Mouse (Mus musculus) cerebellum, postnatal 25 days (tissue): ENCODE data around the gene Ppp6r2.
A peak's percentile ranks its signal among the peaks of the same experiment; 100 is the strongest.

Experiments
- DNase-seq, 2 experiments: peaks; one replicate each; pipeline ENCODE4 v3.0.0; 2021; ENCODE audit warnings: mixed read lengths in 2 of 2

Gene Ppp6r2

GRCm38 (mm10) chr15:89210915-89211715 lies at the start of gene Ppp6r2:
Ppp6r2 (plus strand) TSS chr15:89211553.
- peak; percentile 90 to 95 for DNase-seq

GRCm38 (mm10) chr15:89165478-89165877 lies 45.9 kb upstream of the Ppp6r2 start:
- no peak for DNase-seq

- DNase-seq: peak; percentile 69 to 70
Measured at GRCm38 (mm10) chr15:89168922-89169321, 42.4 kb upstream of the Ppp6r2 start.

- peak; percentile 82 to 87 for DNase-seq
Measured at GRCm38 (mm10) chr15:89169431-89169830, 41.9 kb upstream of the Ppp6r2 start.

- DNase-seq: peak in 1 of 2 experiments; percentile 54
Measured at GRCm38 (mm10) chr15:89170102-89170501, 41.3 kb upstream of the Ppp6r2 start.

- peak in 1 of 2 experiments; percentile 27 for DNase-seq
Measured at GRCm38 (mm10) chr15:89171526-89172051, 39.8 kb upstream of the Ppp6r2 start.

- peak in 1 of 2 experiments; percentile 41 for DNase-seq
Measured at GRCm38 (mm10) chr15:89172276-89172935, 38.9 kb upstream of the Ppp6r2 start.

GRCm38 (mm10) chr15:89173024-89173905 lies 38.1 kb upstream of the Ppp6r2 start:
- DNase-seq: peak; percentile 58 to 69

GRCm38 (mm10) chr15:89173906-89174214 lies 37.5 kb upstream of the Ppp6r2 start:
- DNase-seq: peak; percentile 76 to 80

- peak in 1 of 2 experiments; percentile 52 for DNase-seq
Measured at GRCm38 (mm10) chr15:89174889-89175339, 36.4 kb upstream of the Ppp6r2 start.

GRCm38 (mm10) chr15:89175411-89176155 lies 35.8 kb upstream of the Ppp6r2 start:
- peak in 1 of 2 experiments; percentile 39 for DNase-seq

GRCm38 (mm10) chr15:89177121-89177520 lies 34.2 kb upstream of the Ppp6r2 start:
- DNase-seq: peak; percentile 89 to 90

GRCm38 (mm10) chr15:89177576-89178259 lies 33.6 kb upstream of the Ppp6r2 start:
- DNase-seq: peak in 1 of 2 experiments; percentile 37

- DNase-seq: peak; percentile 93
Measured at GRCm38 (mm10) chr15:89178260-89178860, 33.0 kb upstream of the Ppp6r2 start.

GRCm38 (mm10) chr15:89178954-89179629 lies 32.3 kb upstream of the Ppp6r2 start:
- DNase-seq: peak; percentile 73 to 75

GRCm38 (mm10) chr15:89179630-89179964 lies 31.8 kb upstream of the Ppp6r2 start:
- no peak for DNase-seq

- DNase-seq: peak in 1 of 2 experiments; percentile 55
Measured at GRCm38 (mm10) chr15:89180081-89180541, 31.2 kb upstream of the Ppp6r2 start.

- peak; percentile 87 to 90 for DNase-seq
Measured at GRCm38 (mm10) chr15:89180571-89181229, 30.7 kb upstream of the Ppp6r2 start, which contains the start of gene Plxnb2. Plxnb2 (minus strand) TSS chr15:89180788.

- DNase-seq: peak; percentile 28 to 44
Measured at GRCm38 (mm10) chr15:89181561-89182270, 29.6 kb upstream of the Ppp6r2 start.
